Mouse (Mus musculus) bone marrow macrophage, adult 2 months (primary cell): ENCODE measurements at regions not wholly inside any gene's neighbourhood (a gene's known extent, or its start where the extent isn't known, plus 50 kb on each side); places are given as distances from the start of the nearest gene placed in this dataset.
"Not testable (repeated sequence)": the region's sequence is repeated elsewhere in the genome, so short reads cannot be mapped to it uniquely, and the experiment has no call there.

Experiments
- CTCF ChIP-seq: IDR thresholded peaks from 2 replicates; pipeline ENCODE4 v1.5.1; 2012; ENCODE audit warnings: low read depth, mild to moderate bottlenecking, low read length, moderate library complexity
- POLR2A ChIP-seq: IDR thresholded peaks from 2 replicates; pipeline ENCODE4 v1.6.1; 2012; ENCODE audit warnings: mild to moderate bottlenecking, low read depth, low read length, borderline replicate concordance

DNA sequence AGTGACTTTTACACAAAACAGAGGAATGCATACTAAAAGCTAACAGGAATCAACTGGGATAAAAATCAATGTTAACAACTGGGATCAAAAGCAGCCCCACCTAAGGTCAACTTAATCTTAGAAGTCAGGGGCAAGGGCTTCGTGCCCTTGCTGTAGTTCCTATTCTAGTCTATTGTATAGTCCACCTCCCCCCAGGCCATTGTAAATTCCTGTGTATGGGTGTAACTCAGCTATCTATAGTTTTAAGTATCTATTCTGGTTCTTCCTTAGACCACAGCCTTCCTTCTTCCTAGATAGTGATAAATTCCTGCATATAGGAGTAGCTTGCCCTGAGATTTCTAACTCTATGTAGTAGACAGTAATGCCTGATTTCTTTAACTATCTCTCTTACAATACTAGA, 88.4 kb downstream of the Fam161a start:
- TF ChIP-seq CTCF, POLR2A: not testable (repeated sequence)
